Mouse (Mus musculus): ENCODE measurements at regions not wholly inside any gene's neighbourhood (a gene's known extent, or its start where the extent isn't known, plus 50 kb on each side); places are given as distances from the start of the nearest gene placed in this dataset.
A peak's percentile ranks its signal among the peaks of the same experiment; 100 is the strongest.

DNA sequence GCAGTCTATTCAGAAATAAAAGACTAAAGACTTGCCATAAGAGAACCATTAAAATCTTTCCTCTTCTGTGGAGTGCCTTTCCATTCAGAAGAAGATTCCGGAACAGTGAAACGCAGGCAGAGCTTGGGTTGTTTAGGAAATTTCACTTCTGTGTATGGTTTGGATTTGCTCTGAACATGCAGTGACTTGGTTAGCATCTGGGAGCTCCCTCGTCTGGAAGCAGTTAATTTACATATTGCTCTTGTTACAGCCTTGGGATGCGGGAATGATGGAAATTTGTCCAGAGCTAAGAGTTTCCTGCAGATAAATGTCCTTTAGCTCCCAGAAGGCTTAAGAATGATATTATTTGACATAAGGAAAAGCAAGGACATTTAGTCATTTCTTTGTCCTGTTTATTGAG, 56.4 kb upstream of the Itga6 start:
- DNase-seq (no peak), ATAC-seq (ENCODE audit: insufficient read depth) (no peak)
- Histone ChIP-seq H3K9me3 (ENCODE audit: low read depth, low read length) (no peaks in the 10 kb centered on the region), H3K4me3 (ENCODE audit: low read depth, low read length) (no peak overlapping the region), H3K9ac (no peak overlapping the region), H3K27me3 (ENCODE audit: insufficient read depth, low read length) (no peaks in the 10 kb centered on the region), H3K27ac (ENCODE audit: low read depth) (no peak overlapping the region), H3K36me3 (ENCODE audit: insufficient read depth) (no peaks in the 10 kb centered on the region), H3K4me2 (no peak overlapping the region), H3K4me1 (ENCODE audit: insufficient read depth) (peaks cover 8% of the 10 kb centered on the region)
- TF ChIP-seq CTCF (IDR thresholded peaks at IDR 0.05; ENCODE audit: low read depth), result no peak
- 76% methylated on average over 4 of the region's 4 CpGs for WGBS

DNA sequence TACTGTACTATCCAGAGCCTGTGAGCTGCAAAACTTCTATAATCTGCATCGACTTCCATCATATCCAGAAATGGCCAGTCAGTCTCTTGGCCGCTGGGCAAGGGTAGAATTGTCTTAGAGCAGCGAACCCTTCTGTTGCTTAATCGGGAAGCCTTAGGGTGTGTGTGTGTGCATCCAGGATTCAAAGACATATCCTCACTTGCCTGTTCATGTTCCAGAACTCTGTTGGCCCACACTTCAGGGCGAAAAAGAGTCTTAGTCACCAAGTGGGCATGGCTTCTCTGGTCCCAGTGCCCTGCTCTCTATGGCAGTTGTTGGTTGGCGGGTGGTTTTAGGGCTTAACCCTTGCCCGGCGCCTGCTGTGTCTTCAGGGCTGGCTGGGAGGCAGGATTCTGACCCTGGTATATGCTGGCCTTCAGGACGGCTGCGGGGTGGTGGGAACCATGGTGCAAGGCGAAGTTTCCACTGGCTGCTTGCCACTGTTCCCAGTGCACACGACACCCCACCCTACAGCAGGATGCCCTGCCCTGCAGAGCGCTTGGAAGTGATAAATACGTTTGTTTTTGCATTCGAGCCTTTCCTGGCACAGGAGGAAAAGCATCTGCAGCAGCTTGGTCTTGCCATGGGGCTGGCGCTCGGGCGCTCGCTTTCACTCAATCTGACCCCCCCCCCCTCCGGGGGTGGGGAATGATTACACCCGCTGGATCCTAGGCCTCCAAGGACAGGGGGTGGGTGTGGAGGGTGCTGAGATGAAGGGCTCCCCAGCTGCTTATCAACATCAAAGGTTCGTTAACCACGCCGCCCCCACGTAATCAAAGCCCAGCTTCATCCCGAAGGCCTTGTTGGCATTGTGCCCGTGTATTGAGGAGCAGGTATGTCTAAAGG, 54.9 kb upstream of the Itga6 start:
- H3K36me3 ChIP-seq (ENCODE audit: insufficient read depth), result no peaks in the 10 kb centered on the region
- H3K27me3 ChIP-seq (ENCODE audit: insufficient read depth, low read length), result no peaks in the 10 kb centered on the region
- peak; percentile 77 for ATAC-seq (ENCODE audit: insufficient read depth)
- peak overlapping the region; percentile 45 for H3K4me2 ChIP-seq
- peaks cover 8% of the 10 kb centered on the region for H3K4me1 ChIP-seq (ENCODE audit: insufficient read depth)
- WGBS, result 36% methylated on average over 27 of the region's 27 CpGs
- DNase-seq, result peak; percentile 75
- no peak overlapping the region for H3K4me3 ChIP-seq (ENCODE audit: low read depth, low read length)
- TF ChIP-seq CTCF (IDR thresholded peaks at IDR 0.05; ENCODE audit: low read depth), result no peak
- H3K27ac ChIP-seq (ENCODE audit: low read depth), result 0 out of 2 replicates have a peak overlapping the region, but pooled peaks have one; percentile 9
- no peak overlapping the region for H3K9ac ChIP-seq
- H3K9me3 ChIP-seq (ENCODE audit: low read depth, low read length), result no peaks in the 10 kb centered on the region

DNA sequence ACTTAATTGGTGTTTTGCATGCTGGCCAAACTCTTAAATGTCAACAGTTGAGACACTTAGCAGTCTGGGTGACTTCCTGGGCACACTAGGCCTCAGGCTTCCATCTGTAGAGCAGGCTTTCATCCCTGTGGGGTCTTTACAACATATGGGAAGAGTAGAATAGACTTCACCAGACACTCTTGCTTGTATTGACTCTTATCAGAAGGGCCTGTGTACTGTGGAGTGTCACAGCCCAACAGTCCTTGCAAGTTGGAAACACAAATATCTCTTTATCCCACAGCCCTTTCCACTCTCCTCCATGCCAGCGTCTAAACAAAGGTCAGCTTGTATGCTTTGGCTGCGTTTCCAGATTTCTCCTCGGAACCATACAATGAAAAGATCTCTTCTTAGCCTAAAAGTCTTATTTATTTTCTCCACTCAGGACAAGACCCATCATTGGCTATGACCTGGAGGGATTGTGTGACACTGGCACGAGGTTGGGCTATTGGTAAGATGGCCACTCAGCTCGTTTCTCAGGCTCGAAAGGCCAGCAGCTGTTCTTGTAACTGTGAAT, 50.6 kb upstream of the Itga6 start:
- no peak overlapping the region for H3K27ac ChIP-seq (ENCODE audit: low read depth)
- H3K4me2 ChIP-seq, result no peak overlapping the region
- no peaks in the 10 kb centered on the region for H3K9me3 ChIP-seq (ENCODE audit: low read depth, low read length)
- ATAC-seq (ENCODE audit: insufficient read depth) (no peak), DNase-seq (no peak)
- no peak overlapping the region for H3K9ac ChIP-seq
- H3K27me3 ChIP-seq (ENCODE audit: insufficient read depth, low read length), result no peaks in the 10 kb centered on the region
- WGBS, result 53% methylated on average over 6 of the region's 6 CpGs
- no peaks in the 10 kb centered on the region for H3K36me3 ChIP-seq (ENCODE audit: insufficient read depth)
- no peak for TF ChIP-seq CTCF (IDR thresholded peaks at IDR 0.05; ENCODE audit: low read depth)
- no peak overlapping the region for H3K4me3 ChIP-seq (ENCODE audit: low read depth, low read length)
- H3K4me1 ChIP-seq (ENCODE audit: insufficient read depth), result peaks cover 12% of the 10 kb centered on the region
